Mouse (Mus musculus) heart, embryonic 10.5 days (tissue): ENCODE data around the gene Fcrl6. TPM values are rescaled to one million over a fixed set of nuclear protein-coding genes. Genes with fewer than 3 reads are reported as not detected.

Experiments used
- DNase-seq: peaks from one replicate; pipeline ENCODE4 v3.0.0-alpha.2; 2017; ENCODE audit warnings: low spot score
- H3K27ac ChIP-seq: fragments of 300-500 bp; sonication (generic); 2 replicates; pipeline ENCODE4 v1.5.1; 2016; ENCODE audit warnings: mild to moderate bottlenecking
- H3K27me3 ChIP-seq: fragments of 300-500 bp; sonication (generic); 2 replicates; pipeline ENCODE4 v1.6.1; 2016; ENCODE audit warnings: mild to moderate bottlenecking; ENCODE audit not compliant: poor library complexity, insufficient read depth, severe bottlenecking
- H3K36me3 ChIP-seq: fragments of 300-500 bp; sonication (generic); 2 replicates; pipeline ENCODE4 v1.6.1; 2016; ENCODE audit warnings: mild to moderate bottlenecking, moderate library complexity
- H3K4me1 ChIP-seq: fragments of 300-500 bp; sonication (generic); 2 replicates; pipeline ENCODE4 v1.6.1; 2016; ENCODE audit warnings: mild to moderate bottlenecking
- H3K4me3 ChIP-seq: fragments of 300-500 bp; sonication (generic); 2 replicates; pipeline ENCODE4 v1.5.1; 2016; ENCODE audit warnings: mild to moderate bottlenecking, moderate library complexity
- H3K9me3 ChIP-seq: fragments of 300-500 bp; sonication (generic); 2 replicates; pipeline ENCODE4 v1.6.1; 2016; ENCODE audit warnings: mild to moderate bottlenecking, moderate library complexity
- WGBS: fragments of 180-500 bp; shearing (Covaris S2); methylation state at CpG from one replicate; pipeline ENCODE4 v1.1.7; 2016; 5-methylcytosine and 5-hydroxymethylcytosine counted together
- polyA plus RNA-seq: library from polyadenylated mRNA; unstranded; fragments of >200 nt; fragmentation: Nextera tagmentation; extraction: Ambion mirVana; gene quantifications from 2 replicates; pipeline ENCODE4 v1.2.1, GENCODE M21; 2016

Gene Fcrl6
- polyA plus RNA-seq, result not detected in 2 replicates

GRCm38 (mm10) chr1:172602326-172602725, at the start of gene Fcrl6:
Fcrl6 (minus strand) TSS chr1:172602551.
- no peak within 1 kb of the TSS for H3K27ac ChIP-seq
- DNase-seq, result peak; percentile 53
- H3K27me3 ChIP-seq, result no peaks in the 10 kb centered on the region
- no peaks in the 10 kb centered on the region for H3K36me3 ChIP-seq
- H3K4me1 ChIP-seq, result no peaks in the 10 kb centered on the region
- 42% methylated on average over 1 of the region's 1 CpGs for WGBS
- no peak within 1 kb of the TSS for H3K4me3 ChIP-seq
- H3K9me3 ChIP-seq, result no peaks in the 10 kb centered on the region

- Histone ChIP-seq H3K27ac (no peak overlapping the region), H3K27me3 (no peaks in the 10 kb centered on the region), H3K9me3 (no peaks in the 10 kb centered on the region), H3K36me3 (no peaks in the 10 kb centered on the region), H3K4me1 (peaks cover 14% of the 10 kb centered on the region), H3K4me3 (no peak overlapping the region)
- WGBS, result 79% methylated on average over 10 of the region's 10 CpGs
- DNase-seq, result no peak
Measured at GRCm38 (mm10) chr1:172651288-172651987, 49.1 kb upstream of the Fcrl6 start.

GRCm38 (mm10) chr1:172650519-172651287, 48.4 kb upstream of the Fcrl6 start:
- no peak overlapping the region for H3K27ac ChIP-seq
- H3K9me3 ChIP-seq, result no peaks in the 10 kb centered on the region
- peaks cover 14% of the 10 kb centered on the region for H3K4me1 ChIP-seq
- H3K27me3 ChIP-seq, result no peaks in the 10 kb centered on the region
- no peak overlapping the region for H3K4me3 ChIP-seq
- no peaks in the 10 kb centered on the region for H3K36me3 ChIP-seq
- 52% methylated on average over 8 of the region's 8 CpGs for WGBS
- DNase-seq, result no peak

- peaks cover 14% of the 10 kb centered on the region for H3K4me1 ChIP-seq
- H3K4me3 ChIP-seq, result no peak overlapping the region
- H3K9me3 ChIP-seq, result no peaks in the 10 kb centered on the region
- peak overlapping the region; percentile 29; the same call in 1 of the 2 replicates for H3K27ac ChIP-seq
- 42% methylated on average over 9 of the region's 9 CpGs for WGBS
- no peaks in the 10 kb centered on the region for H3K36me3 ChIP-seq
- H3K27me3 ChIP-seq, result no peaks in the 10 kb centered on the region
- no peak for DNase-seq
Measured at GRCm38 (mm10) chr1:172649396-172649795, 47.0 kb upstream of the Fcrl6 start.

GRCm38 (mm10) chr1:172647236-172647635, 44.9 kb upstream of the Fcrl6 start:
- no peak overlapping the region for H3K27ac ChIP-seq
- no peak for DNase-seq
- H3K36me3 ChIP-seq, result no peaks in the 10 kb centered on the region
- H3K9me3 ChIP-seq, result no peaks in the 10 kb centered on the region
- WGBS, result 48% methylated on average over 4 of the region's 4 CpGs
- peaks cover 11% of the 10 kb centered on the region for H3K4me1 ChIP-seq
- H3K27me3 ChIP-seq, result no peaks in the 10 kb centered on the region
- H3K4me3 ChIP-seq, result no peak overlapping the region

- Histone ChIP-seq H3K36me3 (no peaks in the 10 kb centered on the region), H3K9me3 (no peaks in the 10 kb centered on the region), H3K4me3 (no peak overlapping the region), H3K27ac (no peak overlapping the region), H3K27me3 (no peaks in the 10 kb centered on the region), H3K4me1 (peaks cover 13% of the 10 kb centered on the region; the same call in 1 of the 2 replicates)
- WGBS, result 20% methylated on average over 2 of the region's 2 CpGs
- DNase-seq, result peak; percentile 52
Measured at GRCm38 (mm10) chr1:172638781-172639180, 36.4 kb upstream of the Fcrl6 start.

- Histone ChIP-seq H3K4me3 (no peak overlapping the region), H3K27ac (no peak overlapping the region), H3K4me1 (peaks cover 13% of the 10 kb centered on the region; the same call in 1 of the 2 replicates), H3K9me3 (no peaks in the 10 kb centered on the region), H3K27me3 (no peaks in the 10 kb centered on the region), H3K36me3 (no peaks in the 10 kb centered on the region)
- DNase-seq, result peak; percentile 22
- WGBS, result 73% methylated on average over 4 of the region's 4 CpGs
Measured at GRCm38 (mm10) chr1:172637801-172638200, 35.5 kb upstream of the Fcrl6 start.

GRCm38 (mm10) chr1:172636266-172636665, 33.9 kb upstream of the Fcrl6 start:
- Histone ChIP-seq H3K9me3 (no peaks in the 10 kb centered on the region), H3K27ac (no peak overlapping the region), H3K4me1 (peaks cover 17% of the 10 kb centered on the region; the same call in 1 of the 2 replicates), H3K36me3 (no peaks in the 10 kb centered on the region), H3K27me3 (no peaks in the 10 kb centered on the region), H3K4me3 (no peak overlapping the region)
- no peak for DNase-seq
- WGBS, result 86% methylated on average over 5 of the region's 5 CpGs

- Histone ChIP-seq H3K4me1 (peaks cover 17% of the 10 kb centered on the region; the same call in 1 of the 2 replicates), H3K36me3 (no peaks in the 10 kb centered on the region), H3K9me3 (no peaks in the 10 kb centered on the region), H3K27ac (peak overlapping the region; percentile 36; the same call in 1 of the 2 replicates), H3K27me3 (no peaks in the 10 kb centered on the region), H3K4me3 (no peak overlapping the region)
- no peak for DNase-seq
- WGBS, result 40% methylated on average over 4 of the region's 4 CpGs
Measured at GRCm38 (mm10) chr1:172635258-172635657, 32.9 kb upstream of the Fcrl6 start.

GRCm38 (mm10) chr1:172634136-172634535, 31.8 kb upstream of the Fcrl6 start:
- Histone ChIP-seq H3K36me3 (no peaks in the 10 kb centered on the region), H3K27me3 (no peaks in the 10 kb centered on the region), H3K4me3 (no peak overlapping the region), H3K9me3 (no peaks in the 10 kb centered on the region), H3K27ac (no peak overlapping the region), H3K4me1 (peaks cover 23% of the 10 kb centered on the region)
- WGBS, result 94% methylated on average over 2 of the region's 2 CpGs
- no peak for DNase-seq

- peak; percentile 97 for DNase-seq
- Histone ChIP-seq H3K36me3 (no peaks in the 10 kb centered on the region), H3K4me3 (peak within 1 kb of the TSS; percentile 75), H3K9me3 (no peaks in the 10 kb centered on the region), H3K27me3 (no peaks in the 10 kb centered on the region), H3K4me1 (peaks cover 20% of the 10 kb centered on the region), H3K27ac (peak within 1 kb of the TSS; percentile 91)
- under 1% methylated on average over 53 of the region's 53 CpGs for WGBS
Measured at GRCm38 (mm10) chr1:172632451-172633326, 30.3 kb upstream of the Fcrl6 start, which contains the start of gene Dusp23. Dusp23 (minus strand) TSS chr1:172632962.

- Histone ChIP-seq H3K36me3 (no peaks in the 10 kb centered on the region), H3K27me3 (no peaks in the 10 kb centered on the region), H3K4me3 (no peak overlapping the region), H3K27ac (no peak overlapping the region), H3K9me3 (no peaks in the 10 kb centered on the region), H3K4me1 (peaks cover 20% of the 10 kb centered on the region)
- DNase-seq, result peak; percentile 70
- 87% methylated on average over 5 of the region's 5 CpGs for WGBS
Measured at GRCm38 (mm10) chr1:172631721-172632120, 29.4 kb upstream of the Fcrl6 start.
